Mouse (Mus musculus) Patski (cell line): ENCODE measurements around the gene Lmbr1l. TPM values are rescaled to one million over a fixed set of nuclear protein-coding genes. Genes with fewer than 3 reads are reported as not detected.

ENCODE experiments used
- ATAC-seq: fragments of 100-300 bp; one replicate; pipeline ENCODE4 v1.8.0; 2021
- CTCF ChIA-PET: fragments of 350-600 bp; sonication (Branson Sonifier 250); formaldehyde crosslinking; loops from one replicate; lab custom pipeline; 2022; ENCODE audit warnings: inconsistent platforms; lab: Charles Lee
- POLR2A ChIA-PET: fragments of 350-600 bp; sonication (Branson Sonifier 250); formaldehyde crosslinking; loops from one replicate; lab custom pipeline; 2022; ENCODE audit warnings: antibody characterized with exemption, inconsistent platforms; lab: Charles Lee
- DNase-seq: peaks from one replicate; pipeline ENCODE4 v3.0.0-alpha.2; 2011; ENCODE audit warnings: low read depth, low spot score
- H3K27me3 ChIP-seq: fragments of 371-371 bp; one replicate; pipeline ENCODE4 v1.5.1; 2021
- CTCF ChIP-seq: fragments of 100-300 bp; IDR thresholded peaks from one replicate; pipeline ENCODE4 v1.5.1; 2021
- in situ Hi-C: fragments of 300-500 bp; cut with MboI; formaldehyde crosslinking; loops from 3 replicates; pipeline ENCODE4 v1.11.1; 2018; ENCODE audit warnings: low pct_unique_long_range_greater_than_20kb, mixed read lengths
- polyA plus RNA-seq: library from polyadenylated mRNA; unstranded; gene quantifications from one replicate; pipeline ENCODE4 v1.2.3, GENCODE M21; 2021

The Lmbr1l gene
- polyA plus RNA-seq, 1 experiment from 2014 or later: 26.9 TPM

DNA sequence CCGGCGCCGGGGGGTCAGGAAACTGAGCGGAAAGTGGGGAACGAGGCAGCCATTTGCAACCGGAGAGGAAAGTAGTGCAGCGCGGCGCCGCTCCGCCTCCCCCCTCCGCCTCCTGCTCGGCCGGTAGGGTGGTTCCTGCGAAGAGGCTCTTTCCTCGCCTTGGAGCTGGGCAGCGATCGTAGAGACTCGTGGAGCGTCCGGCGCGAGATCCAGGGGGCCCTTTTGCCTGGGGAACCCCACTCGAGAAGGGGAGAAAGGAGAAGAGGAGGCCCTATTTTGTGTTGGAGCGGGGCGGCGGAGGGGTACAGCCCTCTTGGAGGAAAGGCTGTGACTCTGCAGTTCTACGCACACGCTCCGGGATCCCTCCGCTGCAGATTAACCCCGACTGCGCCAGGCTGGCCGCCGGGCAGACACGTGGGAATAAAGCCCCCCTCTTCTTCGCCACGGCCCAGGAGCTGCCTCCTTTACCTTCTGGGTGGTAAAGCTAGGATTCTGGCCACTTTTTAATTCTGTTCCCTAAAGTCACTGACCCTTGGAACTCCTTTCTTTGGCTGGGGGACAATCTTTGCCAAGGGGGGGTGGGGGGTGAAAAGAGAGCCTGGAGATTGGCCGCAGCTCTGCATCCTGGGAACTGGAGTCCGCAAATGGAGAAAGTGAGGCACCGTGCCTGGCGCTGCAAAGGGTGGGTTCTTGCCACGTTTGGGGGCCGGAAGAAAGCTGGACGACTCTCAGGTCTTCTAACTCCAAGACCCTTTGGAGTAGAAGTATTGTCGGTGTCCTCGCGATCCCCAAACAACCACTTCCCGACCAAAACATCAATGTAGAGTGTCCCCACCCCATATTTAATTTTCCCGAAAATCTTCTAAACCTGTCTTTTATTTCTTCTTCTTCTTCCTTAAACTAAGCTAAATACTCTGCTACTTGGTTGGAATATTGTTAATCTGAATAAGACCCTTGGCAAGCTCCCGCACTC, 45.8 kb downstream of the Lmbr1l start:
- CTCF ChIA-PET: interaction anchor here (0.9 to 1.1 kb wide), 4 partner anchors 9 to 122 kb away, joined by 3 to 4 read pairs (median 3); no protein-coding TSS in a partner anchor
- DNase-seq (peak; percentile 73), ATAC-seq (peak; percentile 29)
- POLR2A ChIA-PET: interaction anchor here (0.5 to 2.5 kb wide), 9 partner anchors 43 to 227 kb away, joined by 3 to 9 read pairs (median 4); partner anchors contain the start of genes Lmbr1l and Tuba1b
- in situ Hi-C loops: no loop called here
- H3K27me3 ChIP-seq: no peaks in the 10 kb centered on the region
- TF ChIP-seq CTCF: no peak

DNA sequence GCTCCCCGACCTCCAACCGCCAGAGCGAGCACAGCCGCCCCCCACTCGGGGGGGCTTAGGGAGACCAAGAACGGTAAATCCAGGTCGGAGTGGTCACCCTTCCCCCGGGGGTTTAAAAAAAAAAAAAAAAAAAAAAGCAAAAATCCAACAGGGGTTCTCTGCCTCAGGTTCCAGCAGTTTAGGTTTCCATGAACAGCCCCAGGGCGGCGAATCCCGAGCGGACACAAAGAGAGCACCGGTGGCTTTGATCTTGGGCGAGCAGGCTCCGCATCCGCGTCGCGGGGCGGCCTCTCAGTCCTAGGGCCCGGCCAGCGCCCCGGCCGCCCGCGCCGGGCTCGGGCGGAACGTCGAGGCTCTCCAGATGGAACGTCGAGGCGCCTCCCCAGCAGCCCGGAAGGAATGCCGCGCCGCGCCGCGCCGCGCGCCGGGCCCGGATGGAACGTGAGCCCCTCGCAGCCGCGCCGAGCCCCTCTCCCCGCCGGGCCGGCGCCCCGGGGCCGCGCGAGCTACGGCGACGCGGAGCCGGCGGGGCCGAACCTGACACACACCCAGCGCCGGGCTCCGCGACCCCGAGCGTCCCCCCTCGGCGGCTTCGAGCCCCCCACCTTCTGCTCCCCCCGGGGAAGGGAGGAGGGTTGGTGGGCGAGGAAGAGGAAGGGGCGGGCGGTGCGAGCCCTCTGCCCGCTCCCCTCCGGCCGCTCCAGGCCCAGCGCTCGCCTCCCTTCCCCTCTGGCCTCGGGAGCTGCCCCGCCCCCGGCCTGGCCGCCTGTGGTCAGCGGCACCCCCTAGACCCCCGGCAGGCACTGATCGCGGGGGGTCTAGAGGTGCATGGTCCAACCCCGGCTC, 46.7 kb downstream of the Lmbr1l start, which contains the start of gene Kmt2d:
TSS of gene Kmt2d (minus strand) at position 135 of the 846 bp plus-strand sequence.
- ChIA-PET POLR2A (interaction anchor here (0.5 to 2.5 kb wide), 7 partner anchors 42 to 228 kb away, joined by 3 to 9 read pairs (median 4); partner anchors contain the start of genes Lmbr1l and Tuba1b), CTCF (interaction anchor here (1.1 kb wide), 2 partner anchors 22 to 123 kb away, joined by 3 read pairs; no protein-coding TSS in a partner anchor)
- ATAC-seq: no peak
- no peaks in the 10 kb centered on the region for H3K27me3 ChIP-seq
- in situ Hi-C loops: no loop called here
- no peak for DNase-seq
- no peak for TF ChIP-seq CTCF

DNA sequence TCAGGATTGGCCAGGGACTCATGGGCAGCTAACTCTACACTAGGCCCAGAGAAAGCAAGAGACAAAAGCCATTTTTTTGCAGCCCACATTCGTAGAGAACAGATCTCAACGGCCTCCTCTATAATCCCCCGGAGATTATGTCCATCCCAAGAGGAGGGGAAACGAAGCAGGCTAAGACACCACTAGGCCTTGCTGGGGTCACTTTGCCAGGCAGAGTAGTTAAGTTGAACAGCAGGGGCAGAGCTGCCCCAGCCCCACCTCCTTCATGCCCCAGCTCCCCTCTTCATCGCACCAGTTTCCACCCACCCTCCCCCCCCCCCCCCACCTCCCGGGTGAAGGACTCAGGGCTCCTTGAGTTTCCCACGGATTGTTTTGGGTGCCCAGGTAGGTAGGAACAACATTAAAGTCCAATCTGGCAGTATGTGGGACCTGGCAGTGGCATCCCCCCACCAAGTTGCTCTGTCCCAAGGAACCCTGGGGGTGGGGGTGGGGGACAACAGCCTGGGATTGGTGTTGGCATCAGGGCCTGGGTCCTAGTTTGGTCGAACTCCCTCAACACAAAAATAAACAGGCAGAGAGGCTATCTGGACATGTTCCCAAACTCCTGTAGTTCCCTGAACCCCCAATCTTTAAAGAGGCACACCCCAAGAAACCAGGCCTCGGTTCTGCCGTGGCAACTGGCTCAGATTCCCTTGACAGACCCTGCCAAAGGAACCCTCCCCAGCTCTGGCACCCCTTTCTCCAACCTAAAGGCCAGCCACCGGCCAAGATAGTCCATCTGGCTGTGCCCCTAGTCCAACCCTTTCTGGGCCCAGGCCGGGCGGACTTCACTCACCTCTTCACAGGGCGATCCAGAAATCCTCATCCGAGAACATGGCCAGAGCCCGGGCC, 47.6 kb downstream of the Lmbr1l start:
- CTCF ChIA-PET: no interaction called here
- ATAC-seq (no peak), DNase-seq (no peak)
- H3K27me3 ChIP-seq: no peaks in the 10 kb centered on the region
- POLR2A ChIA-PET: interaction anchor here (2.5 kb wide), 1 partner anchor 59 kb away, joined by 9 read pairs; no protein-coding TSS in a partner anchor
- in situ Hi-C loops: no loop called here
- no peak for TF ChIP-seq CTCF

DNA sequence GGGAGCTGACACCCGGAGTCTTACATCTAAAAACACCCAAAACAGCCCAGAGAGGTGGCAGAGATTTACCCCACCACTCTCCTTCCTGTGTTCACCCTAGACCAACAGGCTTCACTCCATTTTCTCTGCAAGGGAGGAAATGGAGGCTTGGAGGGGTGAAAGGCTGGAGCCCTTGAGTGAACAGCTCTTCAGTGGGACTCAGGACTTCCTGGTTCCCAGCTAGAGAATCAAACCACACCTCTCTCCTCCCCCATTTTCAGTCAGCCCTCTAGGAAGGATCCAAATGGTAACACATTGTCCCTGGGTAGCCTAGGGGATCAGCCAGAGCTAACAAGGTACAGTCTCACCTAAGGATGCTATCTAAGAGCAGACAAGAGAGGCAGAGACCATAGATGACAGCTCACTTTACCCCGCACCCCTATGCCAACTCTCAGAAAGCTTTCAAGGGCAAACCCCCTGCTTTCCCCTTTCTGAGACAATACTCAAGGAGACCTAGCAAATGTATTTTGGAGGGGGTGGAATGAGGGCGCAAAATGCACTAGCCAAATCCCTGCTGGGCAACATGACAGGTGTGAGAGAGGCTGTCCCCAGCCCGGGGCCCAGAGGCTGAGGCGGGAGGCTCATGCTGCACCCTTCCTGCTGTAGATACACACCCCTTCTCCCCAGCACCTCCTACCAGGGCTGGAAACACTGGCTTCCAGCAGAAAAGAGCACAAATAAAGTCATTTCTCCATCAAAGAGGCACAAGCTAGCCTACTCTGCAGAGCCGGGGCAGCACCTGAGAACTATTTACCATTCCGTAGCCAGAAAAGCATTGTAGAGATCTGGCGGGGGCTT, 48.5 kb downstream of the Lmbr1l start:
- ChIA-PET CTCF (interaction anchor here (1.2 kb wide), 1 partner anchor 23 kb away, joined by 3 read pairs; no protein-coding TSS in a partner anchor), POLR2A (interaction anchor here (0.7 kb wide), 1 partner anchor 12 kb away, joined by 3 read pairs; no protein-coding TSS in a partner anchor)
- no peak for TF ChIP-seq CTCF

DNA sequence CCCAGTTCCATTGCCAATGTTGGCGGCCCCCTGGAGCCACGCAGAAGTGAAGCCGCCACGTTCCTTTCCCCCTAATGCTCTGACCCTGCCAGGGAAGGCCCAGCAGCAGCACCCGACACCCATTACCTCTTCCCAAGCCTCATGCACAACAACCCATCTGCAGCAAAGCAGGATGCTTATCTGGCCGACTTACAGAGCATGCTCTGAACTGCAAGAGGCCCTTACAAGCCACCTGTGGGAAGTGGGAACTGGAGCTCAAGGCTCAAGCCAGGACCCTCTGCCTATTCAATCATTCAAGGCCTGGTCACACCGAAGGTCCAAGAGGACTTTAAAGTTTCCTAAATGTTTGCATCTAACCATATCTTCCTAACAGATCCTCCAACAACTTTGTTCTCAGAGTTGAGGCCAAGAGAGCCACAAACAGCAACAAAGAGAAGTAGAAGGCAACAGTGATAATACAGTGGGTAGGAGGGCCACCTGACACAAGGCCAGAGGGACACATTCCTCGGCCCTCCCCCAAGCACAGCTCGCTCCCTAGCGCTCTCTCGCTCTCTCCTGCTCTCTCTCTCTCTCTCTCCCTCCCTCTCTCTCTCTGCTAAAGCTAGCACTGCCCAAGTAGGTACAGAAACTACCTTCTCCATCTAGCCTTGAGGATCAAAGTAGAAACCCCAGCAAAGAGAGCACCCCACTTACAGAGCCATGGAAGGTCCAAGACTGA, 49.5 kb downstream of the Lmbr1l start:
- ChIA-PET CTCF (interaction anchor here (1.0 to 1.2 kb wide), 2 partner anchors 24 to 124 kb away, joined by 3 read pairs; no protein-coding TSS in a partner anchor), POLR2A (interaction anchor here (0.6 to 0.7 kb wide), 2 partner anchors 11 to 23 kb away, joined by 3 to 5 read pairs; no protein-coding TSS in a partner anchor)
- in situ Hi-C loops: no loop called here
- H3K27me3 ChIP-seq: no peaks in the 10 kb centered on the region
- no peak for DNase-seq
- no peak for ATAC-seq
- TF ChIP-seq CTCF: no peak

More for the DNA sequence above, 48.5 kb downstream of the Lmbr1l start:
- in situ Hi-C loops: no loop called here
- H3K27me3 ChIP-seq: no peaks in the 10 kb centered on the region
- DNase-seq (no peak), ATAC-seq (no peak)

DNA sequence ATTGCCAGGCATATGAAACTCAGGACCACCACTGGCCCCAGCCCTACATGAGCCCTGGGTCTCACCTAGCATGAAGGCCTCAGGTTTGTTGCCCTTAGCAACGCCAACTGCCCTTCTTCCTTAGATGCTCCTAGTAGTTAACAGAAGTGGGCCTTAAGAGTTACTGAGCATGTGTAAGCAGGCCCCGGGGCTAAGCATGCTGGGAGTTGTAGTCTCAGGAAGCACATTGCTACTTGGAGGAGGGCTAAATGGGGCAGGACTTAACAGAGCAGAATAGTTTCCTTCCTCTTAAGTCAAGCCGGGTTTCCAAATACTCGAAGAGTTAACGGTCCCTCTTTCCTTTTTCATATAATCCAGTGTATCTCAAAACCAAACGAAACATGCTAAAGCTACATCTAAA, 50.7 kb downstream of the Lmbr1l start:
- no peak for TF ChIP-seq CTCF
- CTCF ChIA-PET: interaction anchor here (1.0 kb wide), 1 partner anchor 125 kb away, joined by 3 read pairs; no protein-coding TSS in a partner anchor
- no peak for DNase-seq
- ATAC-seq: no peak
- no peaks in the 10 kb centered on the region for H3K27me3 ChIP-seq
- POLR2A ChIA-PET: no interaction called here
- in situ Hi-C loops: no loop called here

DNA sequence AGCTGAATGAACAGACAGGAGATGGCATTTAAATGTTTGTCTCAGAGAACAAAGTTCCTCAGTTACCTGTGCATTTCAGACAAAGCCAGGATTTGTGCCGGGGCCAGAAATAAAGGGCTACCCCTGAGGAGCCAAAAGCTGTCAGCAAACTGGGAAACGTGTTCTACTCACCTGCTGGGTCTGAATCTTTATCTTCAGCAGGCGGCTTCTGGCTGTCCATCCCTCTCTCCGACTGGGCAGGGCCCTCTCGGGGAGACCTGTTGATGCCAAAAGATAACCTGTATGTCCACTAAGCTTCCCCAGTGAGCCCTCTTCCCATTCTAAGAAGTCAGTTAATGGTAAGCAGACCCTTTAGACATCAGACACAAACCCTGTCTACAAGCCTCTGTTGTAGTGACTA, 51.5 kb downstream of the Lmbr1l start:
- ChIA-PET POLR2A (interaction anchor here (1.0 to 1.6 kb wide), 2 partner anchors 15 to 18 kb away, joined by 4 to 5 read pairs; no protein-coding TSS in a partner anchor), CTCF (no interaction called here)
- DNase-seq: no peak
- TF ChIP-seq CTCF: no peak
- in situ Hi-C loops: no loop called here
- ATAC-seq: no peak
- no peaks in the 10 kb centered on the region for H3K27me3 ChIP-seq

DNA sequence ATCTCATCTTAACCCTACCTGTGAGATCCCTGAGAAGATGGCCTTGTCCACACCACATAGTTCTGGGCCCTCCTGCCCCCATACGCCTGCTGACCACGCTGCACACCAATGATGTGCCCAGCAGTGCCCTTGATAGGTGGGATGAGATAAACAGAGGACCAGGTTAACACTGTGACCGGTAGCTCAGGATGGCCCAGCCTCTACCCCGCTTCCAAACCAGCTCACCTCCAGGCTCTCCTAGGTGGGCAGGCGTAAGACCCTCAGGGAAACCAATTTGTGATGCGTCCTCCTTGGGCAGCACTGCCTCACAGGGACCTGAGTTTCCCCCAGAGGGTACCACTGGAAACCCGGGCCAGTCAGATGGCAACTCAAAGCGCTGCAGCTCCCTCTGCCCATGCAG, 52.3 kb downstream of the Lmbr1l start:
- in situ Hi-C loops: no loop called here
- ChIA-PET CTCF (interaction anchor here (1.3 kb wide), 1 partner anchor 16 kb away, joined by 3 read pairs; no protein-coding TSS in a partner anchor), POLR2A (interaction anchor here (1.0 to 1.6 kb wide), 2 partner anchors 14 to 17 kb away, joined by 4 to 5 read pairs; no protein-coding TSS in a partner anchor)
- no peaks in the 10 kb centered on the region for H3K27me3 ChIP-seq
- DNase-seq (no peak), ATAC-seq (no peak)
- no peak for TF ChIP-seq CTCF
